Mouse (Mus musculus): Measurements from ENCODE around the gene Gcm2.

Gene Gcm2

GRCm38 (mm10) chr13:41080700-41081099 lies 30.1 kb downstream of the Gcm2 start:
- intact Hi-C loops (cut with DNase I) = no loop called here

GRCm38 (mm10) chr13:41079859-41080258 lies 31.0 kb downstream of the Gcm2 start:
- intact Hi-C loops (cut with DNase I) = no loop called here

GRCm38 (mm10) chr13:41079421-41079780 lies 31.4 kb downstream of the Gcm2 start, which contains the start of gene Mak:
Mak (minus strand) TSS chr13:41079706.
- intact Hi-C loops (cut with DNase I) = no loop called here

DNA sequence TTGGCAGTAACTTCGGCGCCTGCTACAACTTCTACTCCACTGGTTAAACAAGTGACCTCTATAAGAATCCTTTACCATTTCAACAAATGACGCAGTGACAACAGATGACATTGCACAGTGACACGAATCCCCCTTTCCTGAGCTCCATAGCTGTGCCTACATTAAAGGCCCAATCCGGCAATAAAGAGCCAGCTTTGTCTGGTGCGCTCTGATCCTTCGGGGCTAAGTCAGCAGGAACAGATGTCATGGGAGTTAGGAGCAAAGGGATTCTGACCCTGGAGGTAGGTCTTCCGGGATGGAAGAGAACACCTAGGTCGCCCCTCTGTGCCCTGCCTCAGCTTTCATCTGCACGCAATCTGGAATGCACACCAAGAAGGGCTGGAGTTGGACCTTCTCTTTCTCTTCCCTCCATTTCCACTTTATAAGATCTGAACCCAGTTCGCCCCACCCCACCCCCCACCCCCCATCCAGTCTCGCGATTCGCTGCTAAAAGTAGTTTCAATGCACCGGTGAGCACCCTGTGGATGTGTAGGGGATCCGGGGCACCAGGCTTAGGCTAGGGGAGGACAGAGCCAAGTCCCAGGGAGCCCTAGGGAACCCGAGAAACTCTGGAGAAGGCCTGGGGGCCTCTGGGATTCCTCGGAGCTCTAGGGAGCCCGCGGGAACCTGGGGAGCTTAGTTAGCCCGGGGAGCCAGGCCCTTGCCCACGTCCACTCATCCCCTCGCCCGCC lies 32.0 kb downstream of the Gcm2 start:
- intact Hi-C loops (cut with DNase I) = no loop called here

DNA sequence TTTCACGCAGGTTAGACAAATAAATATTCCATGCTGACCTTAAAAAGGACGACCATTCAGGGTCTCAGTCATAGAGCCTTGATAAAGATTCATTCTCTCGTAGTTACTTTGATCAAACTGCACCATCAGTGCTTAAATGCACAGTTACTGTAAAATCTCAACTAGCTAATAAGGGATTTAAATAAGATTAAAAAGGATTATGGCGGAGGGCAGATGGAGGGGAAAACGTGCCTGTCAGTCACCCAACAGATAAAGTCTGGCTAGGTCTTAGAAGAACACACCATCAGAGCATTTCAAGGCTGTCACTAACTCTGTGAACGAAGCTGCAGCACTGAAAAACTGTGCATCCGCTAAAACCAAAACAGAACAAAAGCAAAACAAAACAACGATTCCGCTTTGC lies 32.9 kb downstream of the Gcm2 start:
- intact Hi-C loops (cut with DNase I) = no loop called here

DNA sequence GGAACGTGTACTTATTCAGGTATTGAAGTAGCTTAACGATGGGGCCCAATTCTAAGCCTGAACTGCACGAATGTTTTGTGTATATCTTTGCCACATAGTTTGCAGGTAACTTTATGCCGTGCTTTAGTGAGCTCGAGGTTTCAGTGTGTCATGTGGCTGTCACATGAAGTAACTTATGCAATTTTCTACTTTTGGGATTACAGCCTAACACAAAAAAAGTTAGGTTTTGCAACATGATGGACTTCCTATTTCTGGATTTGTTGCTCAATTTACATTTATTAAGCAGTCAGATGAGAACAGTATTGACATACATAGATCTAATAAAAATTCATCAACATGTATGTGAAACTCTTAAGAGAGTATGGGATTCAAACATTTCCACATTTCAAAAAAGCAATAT lies 37.0 kb downstream of the Gcm2 start:
- intact Hi-C loops (cut with DNase I) = no loop called here

GRCm38 (mm10) chr13:41071617-41072016 lies 39.2 kb downstream of the Gcm2 start:
- intact Hi-C loops (cut with DNase I) = no loop called here

- intact Hi-C loops (cut with DNase I) = no loop called here
These were observed 43.2 kb downstream of the Gcm2 start for GRCm38 (mm10) chr13:41067618-41068017.

- intact Hi-C loops (cut with DNase I) = loop anchor here (10.0 kb wide), 1 partner anchor 1017 kb away; no protein-coding TSS in a partner anchor
These were observed 58.9 kb downstream of the Gcm2 start for GRCm38 (mm10) chr13:41051965-41052364.

Data from adrenal gland (tissue).